Mouse (Mus musculus) small intestine, adult 2 months (tissue): ENCODE results near the gene Phb2.

ENCODE experiments used
- CTCF ChIP-seq: fragments of 200-500 bp; IDR thresholded peaks from 2 replicates; pipeline ENCODE4 v1.5.1; 2012; ENCODE audit warnings: low read depth, mild to moderate bottlenecking, control low read depth, inconsistent platforms, low read length, moderate library complexity, mixed read lengths; ENCODE audit not compliant: insufficient replicate concordance, insufficient read length; ENCODE audit errors: extremely low read depth
- POLR2A ChIP-seq: fragments of 200-500 bp; IDR thresholded peaks from 2 replicates; pipeline ENCODE4 v1.6.1; 2012; ENCODE audit warnings: low read depth, mild to moderate bottlenecking, control low read depth, inconsistent platforms, low read length, moderate library complexity

DNA sequence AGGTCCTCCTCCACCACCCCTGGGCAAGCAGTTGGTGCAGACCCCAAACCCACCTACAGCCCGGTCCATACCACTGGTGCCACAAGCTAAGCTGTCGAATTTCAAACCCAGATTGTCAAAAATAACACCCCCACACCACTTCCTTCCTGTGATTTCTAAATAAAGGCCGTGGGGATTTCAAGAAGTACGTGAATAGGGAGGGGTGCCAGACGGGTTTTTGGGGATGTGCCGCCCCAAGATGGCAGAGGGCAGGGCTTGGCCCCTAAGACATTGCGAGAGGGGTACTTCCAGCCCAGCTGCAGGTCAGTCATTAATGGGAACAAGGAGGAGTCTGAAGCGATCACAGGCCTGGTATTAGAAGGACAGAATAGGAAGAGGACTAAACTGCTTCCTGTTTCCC lies 11.4 kb downstream of the Phb2 start:
- TF ChIP-seq CTCF = no peak
- no peak for TF ChIP-seq POLR2A
